Mouse (Mus musculus) megakaryocyte progenitor cell, adult 5-6 weeks (primary cell): ENCODE measurements at regions not wholly inside any gene's neighbourhood (a gene's known extent, or its start where the extent isn't known, plus 50 kb on each side); places are given as distances from the start of the nearest gene placed in this dataset.

Experiments
- ATAC-seq: replicated peaks from 2 replicates; pipeline ENCODE4 v1.8.0; 2016; ENCODE audit warnings: mild to moderate bottlenecking, moderate TSS enrichment, inconsistent platforms; ENCODE audit not compliant: poor library complexity

DNA sequence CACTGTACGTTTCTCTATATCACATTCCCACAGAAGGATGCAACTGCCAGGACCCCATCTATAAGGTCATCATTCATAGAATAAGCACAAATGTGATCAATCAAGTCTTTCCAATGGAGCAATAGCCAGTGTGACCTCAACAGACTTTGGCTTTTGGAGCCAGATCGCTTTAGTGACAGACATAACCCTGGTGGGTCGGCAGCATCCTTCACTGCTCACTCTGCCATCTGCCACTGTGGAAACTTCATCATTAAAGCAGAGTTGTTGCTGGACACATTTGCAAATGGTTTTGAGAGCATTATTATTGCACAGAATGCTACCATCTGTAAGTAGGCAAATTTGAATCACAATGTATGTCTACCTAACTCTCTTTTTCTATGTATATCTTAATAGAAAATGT, 212.9 kb upstream of the Gk2 start:
- ATAC-seq, result no peak

DNA sequence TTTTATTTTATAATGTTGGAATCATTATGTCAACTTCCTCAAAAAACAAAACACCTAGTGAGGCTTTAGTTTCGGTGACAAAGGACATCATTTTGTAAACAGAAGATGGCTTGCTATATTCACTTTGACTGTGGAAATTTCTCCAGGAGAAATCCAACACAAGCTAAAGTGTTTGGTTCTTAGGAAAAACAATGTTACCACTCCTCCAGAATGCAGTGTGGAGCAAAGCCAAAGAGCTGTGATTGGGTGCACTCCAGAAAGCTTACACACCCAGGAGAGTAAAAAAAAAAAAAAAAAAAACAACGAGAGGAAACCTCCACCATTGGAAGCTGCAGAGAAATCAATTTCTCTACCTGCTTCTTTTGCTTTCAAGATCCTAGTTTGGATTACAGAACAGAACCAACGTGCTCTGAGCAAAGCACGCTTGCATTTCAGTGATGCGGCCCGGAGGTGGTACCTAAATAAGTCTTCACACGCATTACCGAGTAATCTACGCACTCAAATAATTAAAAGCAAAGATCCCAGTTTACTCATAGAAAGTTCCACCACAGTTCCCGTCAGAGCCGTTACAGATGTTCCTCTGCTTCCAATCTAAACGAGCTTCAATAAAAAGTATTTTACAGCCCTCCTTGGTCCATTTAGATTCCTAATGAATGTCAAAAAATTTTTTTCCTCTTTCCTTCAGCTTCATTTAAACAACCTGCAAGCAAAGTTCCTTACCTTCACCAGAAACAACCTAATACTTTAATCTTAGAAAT, 199.5 kb upstream of the Gk2 start:
- ATAC-seq, result no peak

DNA sequence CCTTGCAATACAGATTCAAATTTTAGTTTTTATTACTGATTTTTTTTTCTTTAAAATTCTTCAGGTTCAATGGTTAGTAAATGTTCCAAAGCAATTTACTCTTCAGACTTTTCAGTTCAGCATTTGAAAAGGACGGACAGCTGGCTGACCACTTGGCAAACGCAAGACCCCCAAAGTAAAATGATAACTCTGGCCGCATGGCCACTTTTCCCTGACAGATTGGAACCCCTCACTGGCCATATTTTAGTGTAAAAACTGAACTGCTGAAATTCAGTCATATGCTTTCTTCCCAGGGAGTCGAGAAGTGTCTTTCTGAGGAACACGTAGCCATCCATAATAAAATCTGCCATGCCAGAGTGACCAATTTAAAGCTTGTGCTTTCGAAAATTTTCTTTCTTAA, 198.4 kb upstream of the Gk2 start:
- no peak for ATAC-seq

DNA sequence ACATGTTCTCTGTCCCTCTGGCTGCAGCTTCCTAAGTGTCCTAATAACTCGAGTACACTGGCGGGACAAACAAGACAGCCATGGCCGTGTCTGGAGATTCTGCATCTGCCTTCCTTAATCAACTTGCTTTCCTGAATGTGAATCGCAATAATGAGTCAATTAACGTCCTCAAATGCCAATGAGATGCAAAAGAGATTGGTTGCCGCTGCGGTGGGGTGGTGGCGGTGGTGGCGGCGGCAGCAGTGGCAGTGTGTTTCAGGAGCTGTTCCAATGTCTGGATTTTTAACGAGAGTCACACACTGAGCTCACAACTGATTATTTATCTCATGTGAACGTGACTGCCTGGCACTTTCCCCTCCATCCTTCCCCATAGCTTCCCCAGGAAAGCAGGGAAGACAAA, 197.6 kb upstream of the Gk2 start:
- no peak for ATAC-seq

DNA sequence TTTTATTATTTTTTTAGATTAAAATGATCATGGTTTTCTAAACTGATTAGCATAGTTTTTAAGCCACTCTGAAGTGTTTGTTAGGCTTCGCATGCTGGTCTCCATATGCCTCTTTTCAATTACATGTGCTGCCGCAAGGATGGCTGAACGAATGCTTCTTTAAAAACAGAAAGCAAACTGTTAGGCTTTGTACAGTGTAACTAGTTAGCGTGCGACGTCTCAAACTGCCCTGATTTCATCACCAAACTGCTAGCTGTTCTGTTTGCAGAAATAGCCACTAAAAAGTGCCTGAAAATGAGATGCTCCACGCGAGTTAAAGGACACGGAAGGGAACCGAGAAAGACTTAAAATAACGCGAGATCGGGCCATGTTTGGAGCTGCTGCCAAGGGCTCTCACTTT, 185.4 kb upstream of the Gk2 start:
- no peak for ATAC-seq

DNA sequence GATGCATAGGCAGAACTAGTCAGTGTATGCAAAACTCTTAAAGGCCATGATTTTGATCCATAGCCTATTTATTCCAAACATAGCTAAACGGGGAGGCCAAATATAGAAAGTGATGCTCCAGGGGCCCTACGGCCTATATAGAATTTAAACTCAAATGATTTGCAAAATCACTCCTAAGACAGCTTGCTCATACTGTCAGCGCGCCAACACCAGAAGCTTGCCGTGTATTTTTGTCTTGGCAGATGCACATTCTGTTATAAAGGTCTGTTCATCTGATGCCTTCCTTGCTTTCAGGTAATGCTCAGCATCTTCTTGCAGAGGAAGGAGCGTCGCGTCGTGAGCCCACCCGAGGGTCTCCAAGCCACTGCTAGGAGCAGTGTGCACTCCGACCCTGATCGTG, 184.8 kb upstream of the Gk2 start:
- no peak for ATAC-seq

DNA sequence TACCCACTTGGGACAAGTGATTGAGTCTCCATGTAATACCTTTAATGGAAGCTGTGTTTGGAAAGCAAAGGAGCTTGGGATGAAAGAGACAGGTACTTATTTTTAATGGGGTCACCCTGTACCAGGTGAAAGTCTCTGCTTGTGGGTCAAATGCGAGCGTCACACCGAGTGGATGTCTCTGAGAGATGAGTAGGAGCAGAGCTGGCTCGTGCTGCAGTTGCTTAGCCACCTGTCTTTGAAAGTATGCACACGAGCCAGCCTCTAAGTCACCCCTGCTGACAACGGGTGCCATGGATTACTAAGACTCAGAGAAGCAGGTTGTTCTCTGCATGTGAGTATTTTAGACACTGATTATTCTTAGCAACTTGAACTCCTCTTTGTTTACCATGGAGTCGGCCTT, 179.5 kb upstream of the Gk2 start:
- no peak for ATAC-seq

DNA sequence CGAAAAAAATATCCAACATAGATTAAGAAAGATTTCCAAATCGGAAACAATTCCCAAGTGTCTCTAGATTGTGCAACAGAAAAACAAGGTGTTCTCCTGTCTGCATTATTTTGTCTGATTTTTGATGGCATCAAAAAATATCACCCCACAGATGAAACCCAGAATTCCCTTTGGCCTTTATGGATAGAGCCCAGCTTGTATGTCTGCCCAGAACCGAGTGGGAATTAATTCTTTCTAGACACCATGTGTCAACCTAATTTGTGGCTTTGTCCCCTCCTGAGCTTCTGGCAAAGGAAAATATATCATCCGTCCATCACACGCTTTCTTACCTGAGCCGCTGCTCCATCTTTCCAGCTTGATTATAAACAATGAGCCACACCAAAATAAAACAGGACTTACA, 176.9 kb upstream of the Gk2 start:
- ATAC-seq, result no peak

DNA sequence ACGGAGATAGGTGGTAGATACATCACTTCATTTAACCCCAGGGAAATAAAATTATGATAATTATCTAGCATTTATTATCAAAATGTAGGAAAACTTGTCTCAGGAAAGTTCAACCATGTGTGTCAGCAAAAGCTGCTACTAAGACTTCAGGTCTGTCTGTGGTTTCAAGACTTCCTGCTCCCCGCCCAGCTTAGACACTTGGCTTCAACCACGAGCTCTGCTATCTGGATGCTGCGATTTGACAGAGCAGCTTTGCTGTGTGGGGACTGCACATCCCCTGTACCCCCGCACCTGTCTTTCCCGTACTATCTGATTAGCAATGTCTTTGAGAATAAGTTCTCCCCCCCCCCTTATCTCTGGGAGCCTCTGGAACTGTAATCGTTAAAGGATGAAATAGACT, 176.0 kb upstream of the Gk2 start:
- peak; percentile 68 for ATAC-seq

DNA sequence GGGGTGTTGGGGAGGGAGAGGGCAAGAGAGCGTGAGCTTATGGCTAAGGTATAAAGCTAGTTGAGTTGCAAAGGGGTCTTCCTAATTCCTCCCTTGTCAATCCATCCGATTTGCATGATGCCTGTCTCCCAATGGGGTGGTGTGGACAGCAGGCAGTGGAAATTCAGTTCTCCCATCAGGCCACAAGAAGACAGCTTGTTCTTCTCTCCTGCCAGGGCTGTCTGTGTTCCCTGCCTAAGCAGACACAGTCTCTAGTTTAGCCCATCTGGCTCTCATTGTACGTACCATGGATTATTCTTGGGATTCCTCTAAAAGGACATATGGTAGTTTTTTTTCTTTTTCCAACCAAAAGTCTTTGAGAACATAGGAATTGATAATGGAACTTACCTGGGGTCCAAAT, 168.4 kb upstream of the Gk2 start:
- ATAC-seq, result no peak

DNA sequence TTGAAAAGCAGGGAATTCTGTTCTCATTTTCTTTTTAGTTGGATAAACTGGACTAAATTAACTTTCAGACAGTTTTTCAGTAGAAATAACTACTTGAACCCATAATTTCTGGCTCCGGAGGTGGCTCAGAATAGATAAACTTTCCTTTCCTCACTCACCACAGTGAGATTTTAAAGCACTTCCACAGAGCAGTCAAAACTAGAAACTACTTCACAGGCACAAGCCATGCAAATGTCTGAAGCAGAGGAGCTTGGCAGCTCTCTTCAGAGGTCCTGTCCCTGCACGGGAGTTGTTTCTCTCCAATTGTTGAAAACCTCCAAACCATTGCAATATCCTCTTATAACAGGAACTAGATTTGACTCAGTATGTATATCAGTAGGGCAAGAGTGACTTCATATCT, 163.1 kb upstream of the Gk2 start:
- ATAC-seq, result no peak

DNA sequence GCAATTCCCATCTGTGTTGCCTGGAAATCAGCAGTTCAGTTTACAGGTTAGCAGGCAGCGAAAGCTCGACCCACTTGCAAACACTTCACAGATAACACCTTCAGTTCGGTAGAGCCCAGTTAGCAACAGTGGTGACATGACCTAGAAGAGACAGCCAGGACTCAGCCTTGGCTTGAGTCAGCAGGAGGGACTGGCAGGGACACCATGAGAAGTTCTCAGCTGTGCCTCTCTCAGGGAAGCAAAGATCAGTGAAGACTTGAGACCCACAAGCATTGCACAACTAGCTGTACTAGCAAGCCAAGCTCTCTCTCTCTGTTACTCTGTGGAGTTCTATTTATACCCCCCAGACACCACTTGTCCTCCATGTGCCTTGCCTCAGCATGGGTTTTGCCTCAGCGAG, 161.6 kb upstream of the Gk2 start:
- ATAC-seq, result no peak

DNA sequence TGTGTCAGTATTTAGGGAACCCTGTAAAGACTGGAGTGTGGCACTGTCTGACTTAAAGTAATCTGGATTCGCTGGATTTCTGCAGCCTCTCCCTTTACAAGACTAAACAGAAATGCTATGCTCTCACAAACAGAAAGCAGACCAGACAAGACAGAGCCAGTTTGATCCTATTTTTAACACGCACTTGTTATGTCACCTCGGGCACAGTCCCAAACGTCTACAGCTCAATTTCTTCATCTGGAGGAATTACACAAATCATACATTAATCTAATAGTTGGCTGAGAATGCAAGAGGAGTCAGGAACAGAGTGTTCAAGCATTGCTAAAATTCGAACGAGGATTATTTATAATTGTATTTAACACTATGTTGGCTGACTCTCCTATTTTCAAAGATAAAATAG, 145.4 kb upstream of the Gk2 start:
- no peak for ATAC-seq

DNA sequence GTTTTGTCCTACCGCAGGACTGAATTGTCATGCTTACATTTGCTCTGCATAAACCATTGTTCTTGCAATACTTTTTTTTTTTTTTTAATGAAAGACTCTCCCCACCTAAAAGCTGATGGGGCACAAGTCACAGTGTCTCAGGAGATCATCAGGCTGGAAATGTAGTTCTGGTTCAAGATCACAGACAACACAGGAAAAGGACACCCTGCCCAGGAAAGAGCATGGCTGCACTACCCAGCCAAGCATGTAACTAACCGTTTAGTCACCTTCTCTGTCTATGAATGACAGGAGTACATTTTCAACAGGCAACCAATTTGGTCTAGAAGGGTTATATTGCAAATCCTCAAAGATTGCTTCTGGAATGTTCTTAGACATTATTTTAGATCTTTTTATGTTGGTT, 144.6 kb upstream of the Gk2 start:
- ATAC-seq, result no peak

DNA sequence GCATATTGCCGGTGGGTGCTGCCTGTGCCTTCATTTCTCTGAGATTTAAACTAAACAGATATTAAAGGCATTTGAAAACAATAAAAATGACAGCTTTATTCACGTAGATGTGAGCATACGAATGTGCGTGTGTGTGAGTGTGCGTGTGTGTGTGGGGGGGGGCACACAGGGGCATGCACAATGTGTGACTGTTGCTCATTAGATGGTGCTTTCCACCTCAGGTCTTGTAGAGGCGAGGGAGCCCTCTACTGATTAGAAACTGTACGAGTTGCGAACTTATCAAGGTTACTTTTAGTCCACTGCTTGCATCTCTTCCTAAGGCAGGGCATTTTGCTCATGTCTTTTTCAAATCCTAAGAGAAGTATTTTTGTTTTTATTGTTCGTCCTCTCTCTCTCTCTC, 141.9 kb upstream of the Gk2 start:
- ATAC-seq, result no peak

DNA sequence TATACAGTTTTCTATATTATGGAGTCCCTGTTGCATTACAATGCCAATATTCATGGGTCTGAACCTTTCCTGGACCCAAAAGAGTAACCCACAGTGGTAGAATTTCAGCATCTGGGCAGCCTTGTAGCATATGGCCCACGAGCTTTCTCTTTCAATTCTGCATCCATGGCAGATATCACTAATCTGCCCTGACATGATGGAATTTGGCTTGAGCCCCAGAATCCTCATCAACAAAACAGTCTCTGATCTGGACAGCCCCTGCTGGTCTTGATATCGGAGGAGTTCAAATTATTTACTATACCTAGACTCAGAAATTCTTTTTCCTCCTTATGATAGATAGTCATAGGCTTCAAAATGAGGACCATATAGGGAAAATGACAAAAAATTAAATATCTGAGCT, 139.1 kb upstream of the Gk2 start:
- ATAC-seq, result no peak

DNA sequence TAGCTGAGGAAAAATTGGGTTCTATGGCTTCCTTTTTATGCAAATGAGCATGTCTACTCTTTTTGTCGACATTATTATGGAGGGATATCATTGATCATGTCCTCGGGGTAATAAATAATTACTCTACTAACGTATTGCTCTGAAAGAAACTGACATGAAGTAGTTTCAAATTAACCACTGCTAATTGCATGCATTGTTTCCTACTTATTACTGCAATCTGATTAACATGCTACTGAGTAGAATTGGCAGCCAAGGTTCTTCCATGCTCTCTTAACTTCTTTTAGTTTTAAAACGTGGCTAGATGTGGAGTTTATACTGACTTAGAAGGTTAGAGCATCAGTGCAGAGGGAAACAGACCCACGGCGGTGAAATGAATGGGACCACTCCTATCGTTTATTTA, 137.3 kb upstream of the Gk2 start:
- ATAC-seq, result no peak

DNA sequence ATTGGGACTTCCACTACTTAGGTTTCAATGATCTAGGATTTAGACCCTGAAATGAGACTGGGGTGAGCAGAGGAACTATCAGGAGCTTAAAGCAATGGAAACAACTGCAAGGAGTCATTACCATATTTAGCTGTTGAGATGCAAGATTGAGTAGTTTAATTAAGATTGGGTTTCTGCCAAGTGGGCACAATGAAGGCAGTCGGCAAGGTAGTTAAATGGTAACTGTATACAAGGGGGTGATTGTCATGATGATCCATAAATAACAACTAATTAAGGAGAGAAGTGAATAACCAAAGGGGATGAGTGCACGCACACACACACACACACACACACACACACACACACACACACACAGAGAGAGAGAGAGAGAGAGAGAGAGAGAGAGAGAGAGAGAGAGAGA, 125.7 kb upstream of the Gk2 start:
- ATAC-seq, result no peak

DNA sequence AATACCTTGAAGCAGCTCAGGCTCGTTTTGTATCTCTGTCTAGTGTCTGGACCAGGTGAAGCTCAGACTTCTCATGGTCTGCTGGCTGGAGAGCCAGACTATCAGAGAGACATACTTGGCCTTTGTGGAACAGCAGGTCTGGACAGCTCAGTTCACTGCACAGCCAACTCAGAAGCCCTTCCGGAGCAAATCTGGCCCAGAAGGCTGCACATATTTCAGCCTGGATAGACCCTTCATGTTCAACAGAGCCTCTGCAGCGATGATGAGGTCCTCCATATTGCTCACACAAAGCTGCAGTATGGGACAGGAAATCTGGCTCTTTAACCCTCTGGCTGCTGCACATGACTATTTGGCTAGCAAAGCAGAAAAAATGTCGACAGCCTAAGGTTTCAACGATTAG, 108.7 kb upstream of the Gk2 start:
- ATAC-seq, result no peak

DNA sequence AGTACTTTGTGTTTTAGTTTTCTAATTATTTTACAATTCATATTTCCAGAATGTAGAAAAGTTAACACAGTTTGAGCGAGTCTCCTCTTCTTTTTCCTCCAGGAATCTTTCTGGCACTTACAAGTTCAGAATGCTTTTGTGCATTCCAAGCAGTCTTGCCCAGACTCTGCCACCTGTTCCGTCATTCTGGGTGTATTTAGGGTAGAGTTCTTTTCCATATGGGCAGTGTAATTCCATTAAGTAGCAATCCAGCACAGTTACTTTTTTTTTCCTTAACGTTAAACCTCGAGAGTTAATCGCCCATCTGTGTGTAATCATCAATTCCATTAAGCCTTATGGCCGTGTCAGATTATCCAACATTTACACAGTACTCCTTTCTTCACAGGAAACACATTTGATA, 106.9 kb upstream of the Gk2 start:
- no peak for ATAC-seq

DNA sequence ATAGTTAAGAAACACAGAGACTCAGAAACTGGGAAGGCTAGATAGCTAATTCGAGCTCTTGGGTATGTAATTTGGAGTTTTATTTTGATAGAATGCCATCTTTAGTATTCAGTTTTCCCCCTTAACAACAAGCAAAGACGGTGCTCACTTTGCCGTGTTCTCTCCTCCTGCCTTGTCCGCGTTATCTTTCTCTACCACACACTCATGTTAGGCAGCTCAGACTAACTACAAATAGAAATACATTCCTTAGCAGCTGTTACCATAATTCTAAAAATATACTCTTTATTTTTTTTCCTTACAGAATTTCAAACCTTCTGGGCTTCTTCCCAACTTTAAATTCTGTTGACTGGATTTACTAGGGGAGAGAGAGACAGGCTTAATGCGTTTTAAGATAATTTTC, 97.5 kb upstream of the Gk2 start:
- no peak for ATAC-seq

DNA sequence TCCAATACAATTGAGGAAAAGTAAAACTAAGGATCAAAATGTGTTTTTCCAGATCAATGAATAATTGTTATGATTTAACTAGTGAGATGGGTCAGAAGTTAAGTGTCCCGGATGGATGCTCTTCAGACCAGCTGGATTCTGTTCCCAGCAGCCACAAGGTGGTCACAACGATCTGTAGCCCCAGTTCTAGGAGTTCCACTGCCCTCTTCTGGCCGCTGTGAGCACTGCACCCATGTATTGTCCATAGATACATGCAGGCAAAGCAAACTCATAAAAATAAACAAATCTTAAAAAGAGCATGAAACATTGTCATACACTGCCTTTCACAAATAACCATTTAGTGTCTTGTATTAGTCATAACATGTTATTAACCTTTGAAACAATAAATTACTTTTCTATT, 96.3 kb upstream of the Gk2 start:
- peak; percentile 76 for ATAC-seq

DNA sequence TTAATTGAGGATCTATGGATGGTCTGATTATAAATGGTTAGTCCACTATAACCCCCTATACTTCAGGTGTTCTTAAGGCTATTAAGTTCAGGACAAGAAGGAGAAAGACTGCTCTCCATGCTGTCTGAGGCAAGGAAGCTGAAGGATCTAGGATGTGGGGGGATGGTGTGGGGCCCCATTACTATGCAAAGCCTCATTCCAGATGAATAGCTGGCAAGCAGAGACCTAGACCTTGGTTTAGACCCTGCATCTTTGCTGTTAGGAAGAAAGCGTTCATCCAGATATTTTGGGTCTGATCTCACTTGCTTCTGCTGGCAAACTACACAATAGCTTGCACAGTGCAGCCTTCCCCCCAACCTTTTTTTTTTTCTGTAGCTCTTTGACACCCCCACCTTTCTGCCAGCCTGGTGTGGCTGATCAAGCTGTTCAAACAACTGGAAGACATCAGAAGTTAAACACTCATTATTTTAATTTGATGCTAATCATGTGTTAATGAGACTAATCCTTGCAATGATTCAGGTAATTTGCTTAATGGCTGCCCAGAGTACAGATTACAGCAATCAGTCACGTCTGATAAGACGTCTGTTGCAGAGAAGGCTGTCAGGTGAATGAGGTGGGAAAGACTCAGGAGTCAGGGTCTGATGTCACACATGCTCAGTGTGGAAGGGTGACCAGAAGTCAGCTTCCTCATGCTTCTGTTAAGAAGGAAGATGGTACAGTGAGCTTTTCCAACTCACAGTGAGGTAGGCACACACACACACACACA, 80.9 kb upstream of the Gk2 start:
- no peak for ATAC-seq
